ENCODE assay signal across 25 mouse cellular contexts in the genomic region with DNA sequence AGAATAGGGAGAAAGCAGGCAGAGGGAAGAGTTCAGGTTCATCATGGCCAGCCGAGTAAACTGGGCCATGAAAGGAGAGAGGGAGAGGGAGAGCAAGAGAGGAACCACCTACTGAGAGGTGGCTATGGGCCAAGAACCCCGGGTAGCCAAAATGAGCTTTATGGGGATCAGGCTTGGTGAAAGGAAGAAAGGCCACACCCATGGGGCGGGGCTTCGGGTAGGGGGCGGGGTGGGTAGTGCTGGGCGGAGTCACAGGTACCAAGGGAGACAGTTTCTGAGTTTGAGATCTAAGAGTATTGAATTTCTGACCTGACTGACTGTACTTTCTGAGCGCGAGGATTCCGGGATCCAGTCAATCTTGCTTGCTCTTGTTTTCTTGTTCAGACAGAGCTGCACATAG. TPM values are rescaled to one million over a fixed set of nuclear protein-coding genes. Genes with fewer than 3 reads are reported as not detected.
DNase-seq lines count a peak whose midpoint lies in the region; ATAC-seq and TF ChIP-seq lines count a peak whose summit lies in the region.
"Had no signal": no experiment of that assay in that cellular context is flagged by ENCODE, and none has a peak within 500 bp of the region (broad histone marks: within the 10 kb centered on the region; RNA-seq: fewer than 3 reads in every experiment).

No protein-coding gene starts in this region.

- no peak overlapping the region for H3K4me3 ChIP-seq in liver, embryonic 12.5 days
- H3K4me3 ChIP-seq in stomach, postnatal 0 days (ENCODE audit: low read depth, low read length), result no peak overlapping the region
- no peak overlapping the region for H3K4me3 ChIP-seq in heart, embryonic 10.5 days
- H3K4me3 ChIP-seq: embryonic facial prominence, embryonic 10.5 days; erythroblast, embryonic 14.5 days; forebrain, embryonic 15.5 days; hindbrain, embryonic 13.5 days; intestine, embryonic 15.5 days; limb, embryonic 15.5 days; midbrain, embryonic 12.5 days; myocyte had no signal

- no peak overlapping the region for H3K27ac ChIP-seq in liver, embryonic 12.5 days
- H3K27ac ChIP-seq in stomach, postnatal 0 days (replicated peaks), result no peak overlapping the region
- no peak overlapping the region for H3K27ac ChIP-seq in heart, embryonic 10.5 days
- H3K27ac ChIP-seq: embryonic facial prominence, embryonic 10.5 days; forebrain, embryonic 15.5 days; hindbrain, embryonic 13.5 days; intestine, embryonic 15.5 days; limb, embryonic 15.5 days; midbrain, embryonic 12.5 days had no signal

- H3K9me3 ChIP-seq in liver, embryonic 12.5 days (replicated peaks), result no peaks in the 10 kb centered on the region
- H3K9me3 ChIP-seq in stomach, postnatal 0 days (ENCODE audit: control insufficient read depth, low read length), result no peaks in the 10 kb centered on the region
- no peaks in the 10 kb centered on the region for H3K9me3 ChIP-seq in heart, embryonic 10.5 days
- H3K9me3 ChIP-seq: embryonic facial prominence, embryonic 10.5 days; forebrain, embryonic 15.5 days; hindbrain, embryonic 13.5 days; intestine, embryonic 15.5 days; limb, embryonic 15.5 days; midbrain, embryonic 12.5 days had no signal

- peaks cover 14% of the 10 kb centered on the region for H3K4me1 ChIP-seq in liver, embryonic 12.5 days
- H3K4me1 ChIP-seq in stomach, postnatal 0 days (replicated peaks; ENCODE audit: control insufficient read depth, insufficient read depth), result no peaks in the 10 kb centered on the region
- no peaks in the 10 kb centered on the region for H3K4me1 ChIP-seq in heart, embryonic 10.5 days
- H3K4me1 ChIP-seq: forebrain, embryonic 15.5 days; hindbrain, embryonic 13.5 days; intestine, embryonic 15.5 days; limb, embryonic 15.5 days; midbrain, embryonic 12.5 days had no signal

- peak; percentile 31 for DNase-seq in testis, postnatal 14 days (ENCODE audit: low spot score)
- no peak for DNase-seq in testis, postnatal 10 days (ENCODE audit: low spot score)
- peak; percentile 86 for DNase-seq in R1 (ENCODE audit: low read depth, low spot score)
- peak; percentile 49 for DNase-seq in stomach, postnatal 0 days (ENCODE audit: low spot score)
- no peak for DNase-seq in ovary, postnatal 36 days (ENCODE audit: low spot score)
- DNase-seq in lung, postnatal 36 days, result no peak
- DNase-seq in heart, embryonic 10.5 days (ENCODE audit: low spot score), result no peak
- DNase-seq: adrenal gland, postnatal 10 days; cerebellum, adult 11-12 months; cerebellum, postnatal 36 days; heart, postnatal 10 days; kidney, postnatal 4 days; lung, postnatal 14 days; retina, postnatal 1 day; thymus, postnatal 14 days had no signal

- no peak for TF ChIP-seq CTCF in stomach, postnatal 0 days (IDR thresholded peaks at IDR 0.05; ENCODE audit: low read depth)

- TF ChIP-seq EP300 in stomach, postnatal 0 days (optimal IDR thresholded peaks at IDR 0.05), result no peak

- 41% methylated on average over 9 of the region's 9 CpGs for WGBS in liver, embryonic 12.5 days (ENCODE audit: insufficient replicate concordance)
- WGBS in stomach, postnatal 0 days, result 40% methylated on average over 9 of the region's 9 CpGs
- 43% methylated on average over 9 of the region's 9 CpGs for WGBS in heart, embryonic 10.5 days

- H3K9ac ChIP-seq in liver, embryonic 12.5 days, result no peak overlapping the region
- no peak overlapping the region for H3K9ac ChIP-seq in stomach, postnatal 0 days (ENCODE audit: low read length)
- H3K9ac ChIP-seq: forebrain, embryonic 15.5 days; hindbrain, embryonic 13.5 days; intestine, embryonic 15.5 days; limb, embryonic 15.5 days; midbrain, embryonic 12.5 days had no signal

- peak overlapping the region; percentile 29; the same call in 1 of the 2 replicates for H3K4me2 ChIP-seq in liver, embryonic 12.5 days
- H3K4me2 ChIP-seq in stomach, postnatal 0 days (replicated peaks; ENCODE audit: low read depth), result no peak overlapping the region
- H3K4me2 ChIP-seq: forebrain, embryonic 15.5 days; hindbrain, embryonic 13.5 days; intestine, embryonic 15.5 days; limb, embryonic 15.5 days; midbrain, embryonic 12.5 days had no signal

- peak; percentile 40; the same call in 1 of the 2 replicates for ATAC-seq in liver, embryonic 12.5 days
- ATAC-seq in stomach, postnatal 0 days (ENCODE audit: low FRiP score, low TSS enrichment), result no peak
- ATAC-seq: forebrain, embryonic 15.5 days; intestine, embryonic 15.5 days had no signal

- no peaks in the 10 kb centered on the region for H3K27me3 ChIP-seq in liver, embryonic 12.5 days (replicated peaks)
- H3K27me3 ChIP-seq in stomach, postnatal 0 days (ENCODE audit: control insufficient read depth, insufficient read depth, low read length), result no peaks in the 10 kb centered on the region
- no peaks in the 10 kb centered on the region for H3K27me3 ChIP-seq in heart, embryonic 10.5 days (ENCODE audit: insufficient read depth, poor library complexity, severe bottlenecking)
- H3K27me3 ChIP-seq: forebrain, embryonic 15.5 days; hindbrain, embryonic 13.5 days; intestine, embryonic 15.5 days; limb, embryonic 15.5 days had no signal

- H3K36me3 ChIP-seq in liver, embryonic 12.5 days, result no peaks in the 10 kb centered on the region
- H3K36me3 ChIP-seq in stomach, postnatal 0 days (ENCODE audit: control insufficient read depth, insufficient read depth, low read length), result no peaks in the 10 kb centered on the region
- H3K36me3 ChIP-seq in heart, embryonic 10.5 days, result no peaks in the 10 kb centered on the region
- H3K36me3 ChIP-seq: embryonic facial prominence, embryonic 10.5 days; forebrain, embryonic 15.5 days; hindbrain, embryonic 13.5 days; intestine, embryonic 15.5 days; limb, embryonic 15.5 days; midbrain, embryonic 12.5 days had no signal

RNA-seq across cellular contexts. Expression of gene Sp1, which starts 19.3 kb away (rescaled TPM):
- polyA plus RNA-seq in liver, embryonic 12.5 days (2016; fragmentation: Nextera tagmentation; extraction: Ambion mirVana), result 5.1 and 5.6 TPM in 2 replicates
- 4.4 and 4.7 TPM in 2 replicates for polyA plus RNA-seq in stomach, postnatal 0 days (2015; fragmentation: Nextera tagmentation; extraction: Ambion mirVana)
- 5.7 and 7.6 TPM in 2 replicates for polyA plus RNA-seq in heart, embryonic 10.5 days (2016; fragmentation: Nextera tagmentation; extraction: Ambion mirVana)

RNA-seq across cellular contexts. Expression of gene Sp7, which starts 19.7 kb away (rescaled TPM):
- polyA plus RNA-seq in liver, embryonic 12.5 days (2016; fragmentation: Nextera tagmentation; extraction: Ambion mirVana), result 0.37 and 0.63 TPM in 2 replicates
- polyA plus RNA-seq in stomach, postnatal 0 days (2015; fragmentation: Nextera tagmentation; extraction: Ambion mirVana), result 0.40 and 0.41 TPM in 2 replicates
- polyA plus RNA-seq in heart, embryonic 10.5 days (2016; fragmentation: Nextera tagmentation; extraction: Ambion mirVana), result 0.37 and 1.5 TPM in 2 replicates
- polyA plus RNA-seq: erythroblast, embryonic 14.5 days; small intestine, adult 2 months had no signal

RNA-seq across cellular contexts. Expression of gene Aaas, which starts 36.1 kb away (rescaled TPM):
- polyA plus RNA-seq in liver, embryonic 12.5 days (2016; fragmentation: Nextera tagmentation; extraction: Ambion mirVana), result 69.7 and 74.7 TPM in 2 replicates
- polyA plus RNA-seq in stomach, postnatal 0 days (2015; fragmentation: Nextera tagmentation; extraction: Ambion mirVana), result 21.1 and 21.7 TPM in 2 replicates
- 87.7 and 96.4 TPM in 2 replicates for polyA plus RNA-seq in heart, embryonic 10.5 days (2016; fragmentation: Nextera tagmentation; extraction: Ambion mirVana)

RNA-seq across cellular contexts. Expression of gene Myg1, which starts 55.1 kb away (rescaled TPM):
- polyA plus RNA-seq in liver, embryonic 12.5 days (2016; fragmentation: Nextera tagmentation; extraction: Ambion mirVana), result 62.0 and 66.8 TPM in 2 replicates
- polyA plus RNA-seq in stomach, postnatal 0 days (2015; fragmentation: Nextera tagmentation; extraction: Ambion mirVana), result 39.7 and 44.8 TPM in 2 replicates
- polyA plus RNA-seq in heart, embryonic 10.5 days (2016; fragmentation: Nextera tagmentation; extraction: Ambion mirVana), result 80.5 and 94.3 TPM in 2 replicates

RNA-seq across cellular contexts. Expression of gene Amhr2, which starts 58.5 kb away (rescaled TPM):
- polyA plus RNA-seq in liver, embryonic 12.5 days (2016; fragmentation: Nextera tagmentation; extraction: Ambion mirVana), result 0.12 and 0.31 TPM in 2 replicates
- 0.42 and 0.80 TPM in 2 replicates for polyA plus RNA-seq in stomach, postnatal 0 days (2015; fragmentation: Nextera tagmentation; extraction: Ambion mirVana)
- polyA plus RNA-seq in heart, embryonic 10.5 days (2016; fragmentation: Nextera tagmentation; extraction: Ambion mirVana), result 1.6 and 2.4 TPM in 2 replicates
- polyA plus RNA-seq: midbrain, embryonic 12.5 days had no signal

Comparison
In these comparisons a context has a peak if more than half of its experiments do, and no peak if none do; other contexts are left out.
1. DNase-seq: peak in testis, postnatal 14 days (single experiment), R1 (single experiment) and stomach, postnatal 0 days (single experiment); none in testis, postnatal 10 days (single experiment), ovary, postnatal 36 days (single experiment), lung, postnatal 36 days (single experiment) and heart, embryonic 10.5 days (single experiment).